Mouse (Mus musculus): ENCODE measurements around the gene Atad1.

The Atad1 gene

GRCm38 (mm10) chr19:32665243-32665642, 74.3 kb downstream of the Atad1 start:
- DNase-seq: no peak

GRCm38 (mm10) chr19:32662936-32663335, 76.7 kb downstream of the Atad1 start:
- no peak for DNase-seq

GRCm38 (mm10) chr19:32659346-32659745, 80.2 kb downstream of the Atad1 start:
- no peak for DNase-seq

GRCm38 (mm10) chr19:32653630-32654362, 85.8 kb downstream of the Atad1 start:
- DNase-seq: no peak

- DNase-seq: no peak
Measured at GRCm38 (mm10) chr19:32653122-32653521, 86.5 kb downstream of the Atad1 start.

GRCm38 (mm10) chr19:32651046-32651445, 88.5 kb downstream of the Atad1 start:
- DNase-seq: no peak

- no peak for DNase-seq
Measured at GRCm38 (mm10) chr19:32648019-32648571, 91.5 kb downstream of the Atad1 start.

- DNase-seq: no peak
Measured at GRCm38 (mm10) chr19:32646382-32646781, 93.2 kb downstream of the Atad1 start.

- DNase-seq: no peak
Measured at GRCm38 (mm10) chr19:32645939-32646338, 93.6 kb downstream of the Atad1 start.

- DNase-seq: no peak
Measured at GRCm38 (mm10) chr19:32643642-32644041, 95.9 kb downstream of the Atad1 start.

- DNase-seq: no peak
Measured at GRCm38 (mm10) chr19:32641995-32642394, 97.6 kb downstream of the Atad1 start.

GRCm38 (mm10) chr19:32641535-32641934, 98.1 kb downstream of the Atad1 start:
- no peak for DNase-seq

- no peak for DNase-seq
Measured at GRCm38 (mm10) chr19:32638276-32638903, 101.2 kb downstream of the Atad1 start.

GRCm38 (mm10) chr19:32637357-32638275, 102.0 kb downstream of the Atad1 start:
- no peak for DNase-seq

- no peak for DNase-seq
Measured at GRCm38 (mm10) chr19:32634916-32635315, 104.7 kb downstream of the Atad1 start.

GRCm38 (mm10) chr19:32628572-32629132, 110.9 kb downstream of the Atad1 start:
- DNase-seq: no peak

- no peak for DNase-seq
Measured at GRCm38 (mm10) chr19:32627631-32628030, 112.0 kb downstream of the Atad1 start.

GRCm38 (mm10) chr19:32626768-32627331, 112.7 kb downstream of the Atad1 start:
- no peak for DNase-seq

GRCm38 (mm10) chr19:32622142-32622541, 117.4 kb downstream of the Atad1 start:
- no peak for DNase-seq

All from cerebellum, postnatal 14 days (tissue).